Mouse (Mus musculus) liver, postnatal 0 days (tissue): ENCODE data around the gene Col4a3bp.

Source experiments
- CTCF ChIP-seq: sonication (generic); IDR thresholded peaks from 2 replicates; pipeline ENCODE4 v1.5.1; 2016; ENCODE audit warnings: antibody characterized with exemption, low read depth
- EP300 ChIP-seq: IDR thresholded peaks from 2 replicates; pipeline ENCODE4 v1.6.1; 2016; ENCODE audit warnings: antibody characterized with exemption, low read depth, mild to moderate bottlenecking

DNA sequence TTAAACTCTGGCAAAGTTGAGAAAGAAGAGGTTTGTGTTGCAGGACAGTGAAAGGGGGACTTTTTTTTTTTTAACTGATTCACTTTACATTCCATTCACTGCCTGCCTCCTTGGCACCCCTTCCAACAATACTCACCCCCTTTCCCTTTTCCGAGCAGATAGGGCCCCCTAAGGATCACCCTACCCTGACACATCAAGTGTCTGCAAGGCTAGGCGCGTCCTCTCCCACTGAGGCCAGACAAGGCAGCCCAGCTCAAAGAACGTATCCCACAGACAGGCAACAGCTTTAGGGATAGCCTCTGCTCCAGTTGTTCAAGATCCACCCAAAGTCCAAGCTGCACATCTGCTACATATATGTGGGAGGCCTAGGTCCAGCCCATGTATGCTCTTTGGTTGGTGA is 51.7 kb downstream of the Col4a3bp start:
- TF ChIP-seq CTCF = no peak
- no peak for TF ChIP-seq EP300
